Comparison of ENCODE assay signal across 12 mouse cellular contexts in genomic region chr13:116947611-116948298, GRCm38 (mm10).
DNase-seq lines count a peak whose midpoint lies in the region; ATAC-seq and TF ChIP-seq lines count a peak whose summit lies in the region.
"Had no signal": no experiment of that assay in that cellular context is flagged by ENCODE, and none has a peak within 500 bp of the region (broad histone marks: within the 10 kb centered on the region; RNA-seq: fewer than 3 reads in every experiment).

No protein-coding gene starts in this region.

- 75% methylated on average over 9 of the region's 9 CpGs for WGBS in heart, embryonic 13.5 days
- 42% methylated on average over 9 of the region's 9 CpGs for WGBS in limb, embryonic 14.5 days

- ATAC-seq in heart, embryonic 13.5 days (ENCODE audit: extremely low read depth, insufficient number of reproducible peaks, low FRiP score, low TSS enrichment): no peak
- ATAC-seq in limb, embryonic 14.5 days (ENCODE audit: low FRiP score, low read depth): peak; percentile 36; the same call in 1 of the 2 replicates
- ATAC-seq: hindbrain, postnatal 0 days had no signal

- no peak overlapping the region for H3K4me3 ChIP-seq in heart, embryonic 13.5 days
- no peak overlapping the region for H3K4me3 ChIP-seq in limb, embryonic 14.5 days (replicated peaks; ENCODE audit: low read length)
- H3K4me3 ChIP-seq: myocyte had no signal

- no peak overlapping the region for H3K9ac ChIP-seq in heart, embryonic 13.5 days
- no peak overlapping the region for H3K9ac ChIP-seq in limb, embryonic 14.5 days (ENCODE audit: low read depth, low read length, severe bottlenecking)

- no peak overlapping the region for H3K4me2 ChIP-seq in heart, embryonic 13.5 days
- no peak overlapping the region for H3K4me2 ChIP-seq in limb, embryonic 14.5 days (replicated peaks; ENCODE audit: low read depth, low read length, severe bottlenecking)

- no peak for DNase-seq in heart, postnatal 4 days
- peak; percentile 39 for DNase-seq in brain, adult 2 months (ENCODE audit: low read depth, low spot score)
- DNase-seq in kidney, adult 9 months: peak; percentile 94
- no peak for DNase-seq in limb, embryonic 14.5 days (ENCODE audit: low spot score)
- DNase-seq in adrenal gland, adult 2 months: no peak
- no peak for DNase-seq in left cerebral cortex, postnatal 25 days (ENCODE audit: low spot score in 2 of 2)
- no peak for DNase-seq in right cerebral cortex, postnatal 25 days
- DNase-seq: cerebellum, postnatal 36 days; gastrocnemius, postnatal 10 days had no signal

- H3K36me3 ChIP-seq in heart, embryonic 13.5 days: no peaks in the 10 kb centered on the region
- H3K36me3 ChIP-seq in limb, embryonic 14.5 days (ENCODE audit: control insufficient read depth, insufficient read depth, low read length): no peaks in the 10 kb centered on the region

- H3K27me3 ChIP-seq in heart, embryonic 13.5 days (replicated peaks): no peaks in the 10 kb centered on the region
- H3K27me3 ChIP-seq in limb, embryonic 14.5 days (ENCODE audit: control insufficient read depth, insufficient read depth, low read length): no peaks in the 10 kb centered on the region

- H3K9me3 ChIP-seq in heart, embryonic 13.5 days: no peaks in the 10 kb centered on the region
- no peaks in the 10 kb centered on the region for H3K9me3 ChIP-seq in limb, embryonic 14.5 days (ENCODE audit: control insufficient read depth, low read length)

- H3K4me1 ChIP-seq in heart, embryonic 13.5 days: peaks cover 36% of the 10 kb centered on the region
- peaks cover 17% of the 10 kb centered on the region for H3K4me1 ChIP-seq in limb, embryonic 14.5 days (ENCODE audit: control insufficient read depth, insufficient read depth, low read length)

- intact Hi-C loops in left cerebral cortex, postnatal 25 days (cut with DNase I): no loop called here

- 0 out of 2 replicates have a peak overlapping the region, but pooled peaks have one; percentile 12 for H3K27ac ChIP-seq in heart, embryonic 13.5 days (replicated peaks)
- no peak overlapping the region for H3K27ac ChIP-seq in limb, embryonic 14.5 days (replicated peaks; ENCODE audit: low read depth, low read length)
- H3K27ac ChIP-seq: hindbrain, postnatal 0 days had no signal

- no peak for TF ChIP-seq POLR2A in limb, embryonic 14.5 days (IDR thresholded peaks at IDR 0.05; ENCODE audit: borderline replicate concordance, extremely low read depth, insufficient read depth, insufficient read length)

Comparison
In these comparisons a context has a peak if more than half of its experiments do, and no peak if none do; other contexts are left out.
1. DNase-seq: peak in brain, adult 2 months (single experiment) and kidney, adult 9 months (single experiment); none in heart, postnatal 4 days (single experiment), limb, embryonic 14.5 days (single experiment), adrenal gland, adult 2 months (single experiment), left cerebral cortex, postnatal 25 days (0 of 2) and right cerebral cortex, postnatal 25 days (single experiment).